Mouse (Mus musculus) embryo, embryonic 10 days (tissue): Measurements from ENCODE around the gene Ttc25.
"Not testable (repeated sequence)": the region's sequence is repeated elsewhere in the genome, so short reads cannot be mapped to it uniquely, and the experiment has no call there.

ENCODE experiments used
- DNase-seq: peaks from one replicate; pipeline ENCODE4 v3.0.0-alpha.2; 2015; ENCODE audit warnings: low spot score

Ttc25 gene

DNA sequence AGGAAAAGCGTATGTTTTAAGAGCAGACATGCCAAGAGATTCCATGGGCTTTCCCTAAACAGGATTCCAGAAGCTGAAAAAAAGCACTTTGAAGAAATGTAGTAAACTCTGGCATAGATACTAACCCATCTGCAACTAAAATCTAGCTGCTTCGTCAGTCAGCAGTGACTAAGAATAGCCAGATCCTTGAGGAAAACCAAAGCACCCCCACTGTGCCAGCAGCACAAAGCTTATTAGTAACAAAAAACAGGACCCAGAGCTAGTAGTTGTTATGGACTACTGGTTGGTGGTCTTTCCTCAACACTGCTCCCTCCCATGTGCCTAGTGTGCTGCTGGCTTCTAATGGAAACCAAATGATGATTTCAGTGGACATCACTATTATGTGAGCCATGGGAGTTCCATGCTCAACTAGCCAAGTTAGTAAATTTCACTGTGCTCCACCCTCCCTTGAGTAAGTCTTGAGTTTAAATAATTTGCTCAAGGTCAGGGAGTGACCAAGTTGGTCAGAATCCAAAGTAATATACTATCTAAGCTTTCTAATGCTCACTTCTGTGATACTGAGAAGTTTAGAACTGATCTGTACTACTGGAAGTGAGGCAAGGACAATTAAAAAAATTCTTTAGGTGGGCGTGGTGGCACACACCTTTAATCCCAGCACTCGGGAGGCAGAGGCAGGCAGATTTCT lies 59.1 kb downstream of the Ttc25 start:
- no peak for DNase-seq

DNA sequence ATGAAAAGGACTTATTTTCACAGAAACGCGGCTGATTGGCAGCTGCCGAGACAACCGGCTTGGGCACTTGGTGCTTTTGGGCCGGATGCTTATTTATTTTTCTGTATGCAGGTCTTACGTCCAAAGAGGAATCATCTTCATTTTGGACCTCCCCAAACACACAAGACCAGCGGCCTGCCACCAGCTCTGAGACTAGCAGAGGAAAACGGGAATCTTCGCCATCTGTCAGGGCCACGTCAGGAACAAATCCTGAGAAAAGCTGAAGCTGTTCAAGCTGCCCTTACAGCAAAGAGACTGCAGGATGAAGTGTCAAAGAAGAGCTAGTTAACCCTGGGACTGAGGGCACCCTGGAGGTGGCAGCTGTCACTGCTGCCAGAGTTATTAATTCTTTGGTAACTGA lies 60.0 kb downstream of the Ttc25 start:
- no peak for DNase-seq

DNA sequence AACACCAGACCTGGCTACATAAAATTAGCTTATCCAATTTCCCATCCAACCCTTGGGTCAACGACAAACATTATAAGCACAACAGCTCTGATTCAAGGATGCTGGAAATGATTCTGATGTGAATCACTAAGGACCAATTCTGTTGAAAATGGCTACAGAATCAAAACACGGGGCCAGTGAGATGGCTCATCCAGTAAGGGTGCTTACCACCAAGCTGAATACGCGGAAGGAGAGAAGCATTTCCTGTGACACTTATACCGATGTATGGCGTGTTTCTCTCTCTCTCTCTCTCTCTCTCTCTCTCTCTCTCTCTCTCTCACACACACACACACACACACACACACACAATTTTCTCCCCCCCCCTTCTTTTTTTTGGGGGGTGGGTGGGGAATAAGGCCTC lies 61.7 kb downstream of the Ttc25 start:
- no peak for DNase-seq

DNA sequence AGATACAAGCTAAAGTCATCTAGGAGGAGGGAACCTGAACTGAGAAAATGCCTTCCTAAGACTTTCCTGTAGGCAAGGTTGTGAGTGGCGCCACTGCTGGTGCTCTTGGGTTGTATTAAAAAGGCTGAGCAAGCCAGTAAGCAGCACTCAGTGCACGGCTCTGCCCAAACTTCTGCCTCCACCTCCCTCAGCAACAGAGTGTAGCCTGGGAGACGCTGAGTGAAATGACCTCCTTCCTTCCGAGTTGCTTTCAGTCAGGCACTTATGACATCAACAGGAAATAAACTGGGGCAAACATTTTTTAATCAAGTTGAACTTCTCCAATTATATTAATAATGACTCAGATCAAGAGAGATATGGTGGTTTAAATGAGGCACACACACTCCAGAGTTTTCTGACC lies 63.4 kb downstream of the Ttc25 start:
- no peak for DNase-seq

DNA sequence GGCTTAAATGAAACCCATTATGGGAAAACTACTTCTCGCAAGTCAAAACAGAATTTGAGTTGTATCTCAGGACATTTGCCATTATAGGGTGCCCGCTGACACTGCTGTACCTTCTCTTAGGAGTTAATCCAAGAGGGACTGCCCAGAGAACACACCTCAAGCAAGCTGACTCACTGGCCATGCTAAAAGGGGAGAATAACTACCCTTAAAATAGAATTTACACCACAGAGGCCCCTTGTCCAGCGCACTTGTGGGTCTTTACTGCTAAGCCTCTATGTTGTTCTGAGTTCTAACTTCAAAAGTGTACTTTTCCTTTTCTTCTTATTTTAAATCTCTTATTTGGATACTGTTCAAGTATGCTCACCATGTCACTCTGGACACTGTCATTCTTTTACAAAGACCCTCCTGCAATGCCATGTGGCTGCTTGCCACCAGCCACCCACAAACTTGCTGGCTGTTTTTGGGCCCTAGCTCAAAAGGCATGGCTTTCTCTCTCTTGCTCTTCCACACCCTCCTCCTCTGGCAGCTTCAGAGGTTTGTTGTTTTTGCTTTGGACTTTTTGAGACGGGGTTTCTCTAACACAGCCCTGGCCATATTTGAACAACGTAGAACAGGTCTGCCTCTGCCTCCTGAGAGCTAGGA lies 64.1 kb downstream of the Ttc25 start:
- DNase-seq: no peak

DNA sequence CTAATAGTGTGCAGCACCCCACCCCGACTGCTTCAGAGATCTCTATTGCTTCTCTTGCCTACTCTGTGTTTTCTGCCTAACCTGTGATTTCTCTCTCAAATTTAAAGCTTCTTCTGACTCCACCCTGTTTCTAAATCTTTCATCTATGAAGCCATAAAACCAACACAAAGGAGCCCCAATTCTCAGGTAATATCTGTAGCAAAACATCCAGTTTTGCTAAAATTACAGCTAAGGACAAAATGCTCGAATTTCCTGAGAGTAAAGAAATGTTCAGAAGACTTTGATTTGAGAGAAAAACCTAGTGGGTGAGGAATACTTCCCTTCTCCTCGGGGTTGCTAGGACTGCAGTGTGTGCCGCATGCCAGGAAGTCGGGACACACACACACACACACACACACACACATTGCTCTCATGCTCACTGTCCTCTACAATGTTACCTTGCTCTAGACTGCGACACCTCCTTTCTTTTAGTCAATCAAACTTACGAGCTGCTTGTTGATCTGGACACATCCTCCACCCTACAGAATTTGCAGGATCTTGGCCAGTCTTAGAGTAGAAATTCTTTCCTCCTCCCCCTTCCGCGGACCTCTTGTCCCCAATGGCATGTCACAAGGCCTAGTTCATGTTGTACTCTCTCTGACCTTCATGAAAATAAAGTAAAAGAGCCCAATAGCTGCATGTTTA lies 64.7 kb downstream of the Ttc25 start:
- DNase-seq: no peak

DNA sequence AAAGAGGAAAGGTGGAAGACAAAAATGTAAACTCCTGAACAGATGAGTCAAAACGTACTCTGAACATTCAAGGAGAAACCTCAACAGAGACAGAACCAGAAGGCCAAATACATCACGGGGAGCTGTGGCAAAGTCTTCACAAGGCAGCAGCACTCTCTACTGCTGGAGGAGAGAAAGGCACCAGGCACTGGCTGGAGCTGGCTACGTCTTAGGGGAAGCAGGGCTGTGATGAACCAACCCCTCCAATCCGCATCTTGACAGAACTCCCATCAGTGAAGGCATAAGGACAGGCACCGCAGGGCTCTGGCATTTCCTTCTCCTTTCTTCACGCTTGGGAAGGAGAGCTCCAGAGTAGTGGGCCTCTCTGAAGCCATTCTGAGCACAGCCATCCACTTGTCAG lies 66.2 kb downstream of the Ttc25 start:
- no peak for DNase-seq

DNA sequence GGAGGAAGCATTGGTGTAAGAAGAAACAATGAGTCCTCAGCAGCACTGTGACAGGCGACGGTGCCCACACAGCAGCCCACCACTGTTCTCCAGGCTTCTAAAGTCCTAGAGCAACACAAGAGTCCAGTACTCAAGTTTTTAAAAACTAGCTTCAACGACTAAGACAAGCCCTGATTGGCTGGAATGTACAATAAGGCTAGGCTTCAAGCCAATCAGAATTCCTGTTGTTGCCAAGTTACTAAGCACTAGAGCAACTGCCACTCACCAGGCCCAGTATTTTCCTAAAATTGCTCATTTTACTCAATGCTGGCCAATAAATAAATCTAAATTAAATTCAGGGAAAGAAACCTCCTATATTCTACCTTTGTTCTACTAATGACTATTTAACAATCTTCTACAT lies 67.8 kb downstream of the Ttc25 start:
- peak; percentile 50 for DNase-seq

DNA sequence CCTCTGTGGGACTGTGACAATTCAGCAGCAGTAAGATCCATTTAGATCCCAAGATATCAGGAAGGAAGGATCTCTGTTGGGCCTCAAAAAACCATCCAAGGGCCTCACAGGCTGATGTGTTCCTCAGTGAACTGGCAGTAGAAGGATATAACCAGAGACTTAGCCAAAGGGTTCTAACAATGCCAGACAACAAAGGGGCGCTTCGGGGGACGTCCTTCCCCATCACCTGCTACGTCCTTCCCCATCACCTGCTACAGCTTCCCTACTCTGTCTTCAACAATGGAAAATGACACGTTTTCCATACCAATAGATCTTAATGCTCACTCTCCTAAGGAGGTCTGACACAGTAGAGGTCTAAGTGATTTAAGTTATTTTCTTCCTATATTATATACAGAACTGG lies 70.9 kb downstream of the Ttc25 start:
- no peak for DNase-seq

DNA sequence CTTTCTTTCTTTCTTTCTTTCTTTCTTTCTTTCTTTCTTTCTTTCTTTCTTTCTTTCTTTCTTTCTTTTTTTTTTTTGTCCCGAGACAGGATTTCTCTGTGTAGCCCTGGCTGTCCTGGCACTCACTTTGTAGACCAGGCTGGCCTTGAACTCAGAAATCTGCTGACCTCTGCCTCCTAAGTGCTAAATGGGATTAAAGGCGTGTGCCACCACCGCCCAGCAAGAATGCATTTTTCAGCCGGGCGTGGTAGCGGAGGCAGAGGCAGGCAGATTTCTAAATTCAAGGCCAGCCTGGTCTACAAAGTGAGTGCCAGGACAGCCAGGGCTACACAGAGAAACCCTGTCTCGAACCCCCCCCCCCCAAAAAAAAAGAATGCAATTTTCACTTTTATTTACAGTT lies 71.4 kb downstream of the Ttc25 start:
- not testable (repeated sequence) for DNase-seq

DNA sequence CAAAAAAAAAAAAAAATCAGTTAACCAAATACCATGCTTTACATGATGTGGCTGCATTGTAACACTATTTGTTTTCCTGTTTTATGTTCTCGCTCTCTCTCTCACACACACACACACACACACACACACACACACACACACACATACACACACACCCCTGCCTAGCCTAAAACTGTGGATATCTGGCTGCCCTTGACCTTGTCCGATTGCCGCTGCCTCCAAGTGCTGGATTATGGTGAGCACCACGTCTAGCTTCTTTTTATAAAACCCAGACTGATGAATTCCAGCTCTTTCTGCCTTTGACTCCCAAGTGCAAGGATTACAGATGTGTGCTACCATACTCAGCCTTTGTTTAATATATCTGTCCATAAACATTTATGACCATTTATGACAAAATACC lies 72.1 kb downstream of the Ttc25 start:
- DNase-seq: no peak

DNA sequence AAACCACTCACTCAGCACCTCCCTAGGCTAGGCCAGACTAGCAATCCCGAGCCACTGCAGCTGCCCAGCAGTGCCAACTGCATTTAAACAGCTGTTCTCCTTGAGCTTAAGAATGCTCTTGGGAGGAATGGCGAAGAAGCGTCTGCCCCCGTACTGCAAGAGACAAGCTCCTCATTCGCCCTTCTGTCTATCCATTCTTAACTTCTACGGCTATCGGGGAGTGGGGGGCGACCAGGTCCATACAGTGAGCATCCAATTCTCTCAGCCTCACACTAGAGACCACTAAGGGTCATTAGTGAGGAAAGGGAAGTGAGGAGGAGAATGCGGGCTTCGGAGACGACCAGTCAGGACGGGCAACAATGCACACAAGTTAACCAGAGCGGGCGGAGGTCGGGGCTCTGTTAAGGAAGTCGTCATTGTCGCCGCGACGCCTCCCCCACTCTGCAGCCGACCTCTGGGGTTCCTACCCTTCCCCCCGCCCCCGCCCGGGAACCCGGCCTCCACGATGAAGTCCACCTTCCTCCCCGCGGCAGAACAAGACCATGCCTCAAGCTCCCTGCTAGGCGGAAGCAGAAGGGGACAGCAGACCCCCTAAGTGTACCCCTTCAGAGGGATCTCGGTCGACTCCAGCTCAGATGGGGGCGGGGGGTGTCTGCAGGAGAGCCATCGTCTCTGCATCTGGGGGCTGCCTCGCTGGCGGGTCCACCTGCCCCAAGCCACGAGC lies 73.5 kb downstream of the Ttc25 start, which contains the start of gene Nkiras2:
Gene Nkiras2, plus strand, starts transcription at position 484 of the 724 bp plus-strand sequence.
- DNase-seq: peak; percentile 87

DNA sequence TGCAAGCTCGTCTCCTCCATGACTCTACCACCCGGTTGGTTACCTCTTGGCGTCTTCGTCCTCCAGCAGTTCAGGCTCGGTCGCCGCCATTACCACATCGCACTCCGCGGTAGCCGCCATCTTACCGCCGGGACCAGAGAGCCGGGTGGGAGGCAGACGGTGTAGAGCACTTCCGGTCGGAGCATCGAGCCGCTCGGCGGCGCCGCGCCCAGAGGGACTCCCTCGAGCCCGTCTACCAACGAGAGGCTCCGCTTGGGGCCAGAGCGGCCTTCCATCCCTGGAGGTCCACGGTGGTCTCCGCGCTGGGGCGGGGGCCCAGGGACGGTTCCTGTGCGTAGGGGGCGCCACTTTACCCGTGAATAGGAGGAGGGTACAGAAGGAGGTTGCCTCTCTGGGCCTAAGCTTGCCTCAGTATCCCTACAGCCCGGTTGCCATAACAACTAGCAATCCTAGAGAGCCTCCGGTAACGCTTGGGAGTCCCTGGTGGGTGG lies 74.1 kb downstream of the Ttc25 start:
- DNase-seq: peak; percentile 98

DNA sequence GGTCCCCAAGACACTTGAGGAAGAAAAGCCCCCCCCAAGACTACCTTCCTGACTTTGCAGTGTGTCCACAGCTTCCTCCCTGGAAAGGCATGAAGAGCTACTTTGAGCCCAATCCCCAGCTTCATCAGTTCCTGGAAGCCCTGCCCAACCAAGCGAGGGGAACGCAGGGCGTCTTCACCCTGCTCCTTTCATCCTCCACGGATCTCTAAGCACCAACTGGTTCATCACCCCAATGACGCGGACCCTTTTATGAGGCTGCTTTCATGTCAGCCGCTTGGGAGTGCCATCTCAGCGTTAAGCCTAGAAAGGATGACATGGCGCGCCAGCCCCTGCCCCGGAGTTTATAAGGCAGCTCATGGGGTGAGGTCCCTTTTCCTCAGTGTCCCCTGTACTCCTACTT lies 74.6 kb downstream of the Ttc25 start, which contains the start of gene Dnajc7:
Gene Dnajc7, minus strand, starts transcription at position 187 of the 400 bp plus-strand sequence.
- no peak for DNase-seq
